Mouse (Mus musculus): ENCODE data around the gene Apc2. TPM values are rescaled to one million over a fixed set of nuclear protein-coding genes. Genes with fewer than 3 reads are reported as not detected.

Gene Apc2
- polyA plus RNA-seq, 1 experiment from 2014 or later, result 0.12 TPM

GRCm38 (mm10) chr10:80312586-80313504 is 17.1 kb downstream of the Apc2 start:
- H3K4me1 ChIP-seq (replicated peaks), result peaks cover 25% of the 10 kb centered on the region
- no peak overlapping the region for H3K4me3 ChIP-seq (replicated peaks)
- H3K9me3 ChIP-seq (replicated peaks), result no peaks in the 10 kb centered on the region
- no peak overlapping the region for H3K4me2 ChIP-seq
- peaks cover 93% of the 10 kb centered on the region for H3K27me3 ChIP-seq
- no peak for ATAC-seq (ENCODE audit: insufficient read depth)
- no peak overlapping the region for H3K9ac ChIP-seq
- H3K36me3 ChIP-seq (replicated peaks), result peaks cover 5% of the 10 kb centered on the region
- H3K27ac ChIP-seq (replicated peaks), result no peak overlapping the region
- WGBS (ENCODE audit: insufficient replicate concordance), result 57% methylated on average over 54 of the region's 54 CpGs

GRCm38 (mm10) chr10:80313627-80314201 is 17.9 kb downstream of the Apc2 start:
- no peaks in the 10 kb centered on the region for H3K9me3 ChIP-seq (replicated peaks)
- H3K36me3 ChIP-seq (replicated peaks), result peaks cover 14% of the 10 kb centered on the region
- no peak overlapping the region for H3K4me2 ChIP-seq
- no peak overlapping the region for H3K4me3 ChIP-seq (replicated peaks)
- 20% methylated on average over 20 of the region's 20 CpGs for WGBS (ENCODE audit: insufficient replicate concordance)
- no peak overlapping the region for H3K27ac ChIP-seq (replicated peaks)
- no peak overlapping the region for H3K9ac ChIP-seq
- ATAC-seq (ENCODE audit: insufficient read depth), result no peak
- peaks cover 84% of the 10 kb centered on the region for H3K27me3 ChIP-seq
- peaks cover 33% of the 10 kb centered on the region for H3K4me1 ChIP-seq (replicated peaks)

GRCm38 (mm10) chr10:80314494-80315001 is 18.8 kb downstream of the Apc2 start:
- no peak for ATAC-seq (ENCODE audit: insufficient read depth)
- peaks cover 21% of the 10 kb centered on the region for H3K36me3 ChIP-seq (replicated peaks)
- no peak overlapping the region for H3K27ac ChIP-seq (replicated peaks)
- no peak overlapping the region for H3K9ac ChIP-seq
- no peaks in the 10 kb centered on the region for H3K9me3 ChIP-seq (replicated peaks)
- H3K4me2 ChIP-seq, result no peak overlapping the region
- WGBS (ENCODE audit: insufficient replicate concordance), result 44% methylated on average over 16 of the region's 16 CpGs
- no peak overlapping the region for H3K4me3 ChIP-seq (replicated peaks)
- peaks cover 41% of the 10 kb centered on the region for H3K4me1 ChIP-seq (replicated peaks)
- H3K27me3 ChIP-seq, result peaks cover 76% of the 10 kb centered on the region

GRCm38 (mm10) chr10:80315315-80315714 is 19.5 kb downstream of the Apc2 start:
- no peak for ATAC-seq (ENCODE audit: insufficient read depth)
- peaks cover 46% of the 10 kb centered on the region for H3K4me1 ChIP-seq (replicated peaks)
- no peak overlapping the region for H3K4me3 ChIP-seq (replicated peaks)

GRCm38 (mm10) chr10:80316359-80316781 is 20.6 kb downstream of the Apc2 start:
- H3K4me2 ChIP-seq, result peak overlapping the region; percentile 38; the same call in 1 of the 2 replicates
- no peak overlapping the region for H3K4me3 ChIP-seq (replicated peaks)
- peaks cover 21% of the 10 kb centered on the region for H3K36me3 ChIP-seq (replicated peaks)
- H3K4me1 ChIP-seq (replicated peaks), result peaks cover 56% of the 10 kb centered on the region
- 21% methylated on average over 11 of the region's 11 CpGs for WGBS (ENCODE audit: insufficient replicate concordance)
- ATAC-seq (ENCODE audit: insufficient read depth), result no peak
- 0 out of 2 replicates have a peak overlapping the region, but pooled peaks have one; percentile 31 for H3K27ac ChIP-seq (replicated peaks)
- H3K27me3 ChIP-seq, result peaks cover 58% of the 10 kb centered on the region
- H3K9ac ChIP-seq, result no peak overlapping the region
- no peaks in the 10 kb centered on the region for H3K9me3 ChIP-seq (replicated peaks)

More at GRCm38 (mm10) chr10:80315315-80315714, 19.5 kb downstream of the Apc2 start:
- Histone ChIP-seq H3K9me3 (replicated peaks) (no peaks in the 10 kb centered on the region), H3K27ac (replicated peaks) (no peak overlapping the region), H3K27me3 (peaks cover 68% of the 10 kb centered on the region), H3K4me2 (no peak overlapping the region), H3K9ac (no peak overlapping the region), H3K36me3 (replicated peaks) (peaks cover 21% of the 10 kb centered on the region)
- WGBS (ENCODE audit: insufficient replicate concordance), result 43% methylated on average over 27 of the region's 27 CpGs

- ATAC-seq (ENCODE audit: insufficient read depth), result no peak; the same call in 1 of the 2 replicates
- Histone ChIP-seq H3K4me1 (replicated peaks) (peaks cover 63% of the 10 kb centered on the region), H3K9me3 (replicated peaks) (no peaks in the 10 kb centered on the region), H3K9ac (peak overlapping the region; percentile 7; the same call in 1 of the 2 replicates), H3K27me3 (peaks cover 51% of the 10 kb centered on the region), H3K27ac (replicated peaks) (0 out of 2 replicates have a peak overlapping the region, but pooled peaks have one; percentile 35), H3K4me2 (peak overlapping the region; percentile 38), H3K36me3 (replicated peaks) (peaks cover 21% of the 10 kb centered on the region), H3K4me3 (replicated peaks) (no peak overlapping the region)
- WGBS (ENCODE audit: insufficient replicate concordance), result 23% methylated on average over 10 of the region's 10 CpGs
Observed at GRCm38 (mm10) chr10:80317011-80317410, 21.2 kb downstream of the Apc2 start.

GRCm38 (mm10) chr10:80320340-80320760 is 24.6 kb downstream of the Apc2 start, which contains the start of gene 2310011J03Rik:
Gene 2310011J03Rik, minus strand, starts transcription at chr10:80320537.
- Histone ChIP-seq H3K9ac (peak within 1 kb of the TSS; percentile 85), H3K4me3 (replicated peaks) (peak within 1 kb of the TSS; percentile 86), H3K4me2 (peak within 1 kb of the TSS; percentile 100), H3K9me3 (replicated peaks) (no peaks in the 10 kb centered on the region), H3K36me3 (replicated peaks) (peaks cover 21% of the 10 kb centered on the region), H3K27ac (replicated peaks) (peak within 1 kb of the TSS; percentile 87), H3K27me3 (peaks cover 18% of the 10 kb centered on the region), H3K4me1 (replicated peaks) (peaks cover 94% of the 10 kb centered on the region)
- WGBS (ENCODE audit: insufficient replicate concordance), result under 1% methylated on average over 34 of the region's 34 CpGs
- peak; percentile 41; the same call in 1 of the 2 replicates for ATAC-seq (ENCODE audit: insufficient read depth)

GRCm38 (mm10) chr10:80321014-80321669 is 25.4 kb downstream of the Apc2 start:
- no peaks in the 10 kb centered on the region for H3K9me3 ChIP-seq (replicated peaks)
- ATAC-seq (ENCODE audit: insufficient read depth), result no peak
- peak overlapping the region; percentile 87 for H3K27ac ChIP-seq (replicated peaks)
- peaks cover 10% of the 10 kb centered on the region for H3K27me3 ChIP-seq
- H3K4me1 ChIP-seq (replicated peaks), result peaks cover 89% of the 10 kb centered on the region
- H3K4me2 ChIP-seq, result peak overlapping the region; percentile 100
- peak overlapping the region; percentile 86 for H3K4me3 ChIP-seq (replicated peaks)
- WGBS (ENCODE audit: insufficient replicate concordance), result 47% methylated on average over 6 of the region's 6 CpGs
- H3K36me3 ChIP-seq (replicated peaks), result peaks cover 21% of the 10 kb centered on the region
- peak overlapping the region; percentile 5; the same call in 1 of the 2 replicates for H3K9ac ChIP-seq

- H3K4me1 ChIP-seq (replicated peaks), result peaks cover 81% of the 10 kb centered on the region
- H3K4me2 ChIP-seq, result peak overlapping the region; percentile 100
- peaks cover 21% of the 10 kb centered on the region for H3K36me3 ChIP-seq (replicated peaks)
- no peaks in the 10 kb centered on the region for H3K9me3 ChIP-seq (replicated peaks)
- peak overlapping the region; percentile 86 for H3K27ac ChIP-seq (replicated peaks)
- H3K4me3 ChIP-seq (replicated peaks), result peak overlapping the region; percentile 77
- 78% methylated on average over 21 of the region's 21 CpGs for WGBS (ENCODE audit: insufficient replicate concordance)
- ATAC-seq (ENCODE audit: insufficient read depth), result no peak
- H3K9ac ChIP-seq, result peak overlapping the region; percentile 21
- peaks cover 2% of the 10 kb centered on the region for H3K27me3 ChIP-seq
Observed at GRCm38 (mm10) chr10:80321670-80322581, 26.1 kb downstream of the Apc2 start.

- Histone ChIP-seq H3K27me3 (no peaks in the 10 kb centered on the region), H3K4me2 (peak overlapping the region; percentile 100), H3K4me3 (replicated peaks) (peak overlapping the region; percentile 77), H3K9ac (peak overlapping the region; percentile 70), H3K27ac (replicated peaks) (peak overlapping the region; percentile 86), H3K36me3 (replicated peaks) (peaks cover 16% of the 10 kb centered on the region), H3K9me3 (replicated peaks) (no peaks in the 10 kb centered on the region), H3K4me1 (replicated peaks) (peaks cover 77% of the 10 kb centered on the region)
- WGBS (ENCODE audit: insufficient replicate concordance), result 2% methylated on average over 28 of the region's 28 CpGs
- peak; percentile 8 for ATAC-seq (ENCODE audit: insufficient read depth)
Observed at GRCm38 (mm10) chr10:80322811-80323211, 27.0 kb downstream of the Apc2 start.

Data from liver, embryonic 15.5 days (tissue).